Mouse (Mus musculus): ENCODE results near the gene Nmnat2.
"Not testable (repeated sequence)": the region's sequence is repeated elsewhere in the genome, so short reads cannot be mapped to it uniquely, and the experiment has no call there.

The Nmnat2 gene

GRCm38 (mm10) chr1:153054112-153054821 is 99.5 kb downstream of the Nmnat2 start:
- peak in 1 of 2 experiments; percentile 55 for DNase-seq (ENCODE audit: low spot score in 2 of 2)

GRCm38 (mm10) chr1:153058290-153058689 is 103.5 kb downstream of the Nmnat2 start:
- no peak for DNase-seq (ENCODE audit: low spot score in 2 of 2)

GRCm38 (mm10) chr1:153059626-153060025 is 104.8 kb downstream of the Nmnat2 start:
- no peak for DNase-seq (ENCODE audit: low spot score in 2 of 2)

- DNase-seq (ENCODE audit: low spot score in 2 of 2) = no peak
Observed at GRCm38 (mm10) chr1:153062547-153062946, 107.8 kb downstream of the Nmnat2 start.

GRCm38 (mm10) chr1:153064784-153065390 is 110.1 kb downstream of the Nmnat2 start:
- no peak for DNase-seq (ENCODE audit: low spot score in 2 of 2)

GRCm38 (mm10) chr1:153065473-153066386 is 110.9 kb downstream of the Nmnat2 start:
- peak in 1 of 2 experiments; percentile 30 for DNase-seq (ENCODE audit: low spot score in 2 of 2)

GRCm38 (mm10) chr1:153066387-153066781 is 111.6 kb downstream of the Nmnat2 start:
- no peak for DNase-seq (ENCODE audit: low spot score in 2 of 2)

GRCm38 (mm10) chr1:153071563-153071962 is 116.8 kb downstream of the Nmnat2 start:
- no peak for DNase-seq (ENCODE audit: low spot score in 2 of 2)

- no peak for DNase-seq (ENCODE audit: low spot score in 2 of 2)
Observed at GRCm38 (mm10) chr1:153071995-153072394, 117.2 kb downstream of the Nmnat2 start.

GRCm38 (mm10) chr1:153072711-153073110 is 117.9 kb downstream of the Nmnat2 start:
- DNase-seq (ENCODE audit: low spot score in 2 of 2) = no peak

GRCm38 (mm10) chr1:153073441-153073840 is 118.6 kb downstream of the Nmnat2 start:
- DNase-seq (ENCODE audit: low spot score in 2 of 2) = no peak

- DNase-seq (ENCODE audit: low spot score in 2 of 2) = no peak
Observed at GRCm38 (mm10) chr1:153075087-153075736, 120.4 kb downstream of the Nmnat2 start.

GRCm38 (mm10) chr1:153075955-153076354 is 121.2 kb downstream of the Nmnat2 start:
- DNase-seq (ENCODE audit: low spot score in 2 of 2) = no peak

GRCm38 (mm10) chr1:153083233-153083632 is 128.4 kb downstream of the Nmnat2 start:
- not testable (repeated sequence) for DNase-seq (ENCODE audit: low spot score in 2 of 2)

- no peak for DNase-seq (ENCODE audit: low spot score in 2 of 2)
Observed at GRCm38 (mm10) chr1:153084191-153084590, 129.4 kb downstream of the Nmnat2 start.

- no peak for DNase-seq (ENCODE audit: low spot score in 2 of 2)
Observed at GRCm38 (mm10) chr1:153085198-153085597, 130.4 kb downstream of the Nmnat2 start.

GRCm38 (mm10) chr1:153087771-153088170 is 133.0 kb downstream of the Nmnat2 start:
- no peak for DNase-seq (ENCODE audit: low spot score in 2 of 2)

GRCm38 (mm10) chr1:153090081-153090480 is 135.3 kb downstream of the Nmnat2 start:
- DNase-seq (ENCODE audit: low spot score in 2 of 2) = no peak

- DNase-seq (ENCODE audit: low spot score in 2 of 2) = no peak
Observed at GRCm38 (mm10) chr1:153090807-153091206, 136.0 kb downstream of the Nmnat2 start.

GRCm38 (mm10) chr1:153091438-153092236 is 136.8 kb downstream of the Nmnat2 start:
- no peak for DNase-seq (ENCODE audit: low spot score in 2 of 2)

Measured in cerebellum, postnatal 4 days (tissue).